ENCODE assay signal across 7 mouse cellular contexts in the genomic region with DNA sequence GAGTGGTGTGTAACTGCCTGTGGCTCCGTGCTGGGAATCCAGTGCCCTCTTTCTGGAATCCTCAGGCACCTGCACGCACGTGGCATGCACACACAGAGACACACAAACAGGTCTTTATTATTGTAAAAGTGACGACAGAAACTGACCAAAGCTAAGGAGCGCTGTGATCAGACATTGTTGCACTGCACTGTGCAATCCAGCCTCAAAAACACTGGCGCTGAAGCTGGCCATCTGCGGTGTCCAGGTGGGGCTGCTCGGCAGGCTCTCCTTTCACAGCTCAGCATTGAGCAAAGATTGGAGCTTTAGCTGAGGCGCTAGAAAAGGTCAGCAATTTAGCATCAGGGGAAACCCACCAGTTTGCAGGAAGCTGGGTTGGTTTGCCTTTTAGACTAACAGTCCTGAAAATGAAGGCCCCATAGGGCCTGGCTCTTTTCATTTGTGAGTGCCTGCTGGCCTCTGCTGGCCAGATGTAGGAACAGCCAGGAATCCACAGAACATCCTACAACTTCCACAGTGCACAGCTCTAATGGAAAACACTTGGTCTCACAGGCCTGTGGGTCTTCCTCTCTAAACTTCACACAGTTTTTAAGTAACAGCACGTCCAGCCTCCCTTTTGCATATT. TPM values are rescaled to one million over a fixed set of nuclear protein-coding genes. Genes with fewer than 3 reads are reported as not detected.
DNase-seq lines count a peak whose midpoint lies in the region; ATAC-seq and TF ChIP-seq lines count a peak whose summit lies in the region.

No protein-coding gene starts in this region.

- ATAC-seq in lung, postnatal 0 days, result peak; percentile 78

- DNase-seq in MN1 (ENCODE audit: low spot score), result peak; percentile 76
- peak; percentile 60 for DNase-seq in brain, embryonic 18.5 days (ENCODE audit: low read depth, low spot score)
- DNase-seq in forebrain, embryonic 10.5 days (ENCODE audit: extremely low spot score, low spot score), result peak; percentile 67
- DNase-seq in heart, postnatal 4 days, result peak; percentile 77
- DNase-seq in layer of hippocampus, adult 11-12 months (ENCODE audit: low spot score), result peak; percentile 77
- DNase-seq in lung, postnatal 0 days (ENCODE audit: low spot score), result peak; percentile 81
- peak; percentile 83 for DNase-seq in retina, postnatal 1 day

- TF ChIP-seq CTCF in lung, postnatal 0 days (IDR thresholded peaks at IDR 0.05), result peak; percentile 91

- no peak overlapping the region for H3K4me3 ChIP-seq in forebrain, embryonic 10.5 days
- no peak overlapping the region for H3K4me3 ChIP-seq in lung, postnatal 0 days (ENCODE audit: low read depth, low read length)

- H3K36me3 ChIP-seq in forebrain, embryonic 10.5 days (replicated peaks), result no peaks in the 10 kb centered on the region
- H3K36me3 ChIP-seq in lung, postnatal 0 days (ENCODE audit: insufficient read depth, low read length), result no peaks in the 10 kb centered on the region

- 0 out of 2 replicates have a peak, but pooled peaks cover 3% of the 10 kb centered on the region for H3K4me1 ChIP-seq in forebrain, embryonic 10.5 days
- no peaks in the 10 kb centered on the region for H3K4me1 ChIP-seq in lung, postnatal 0 days (ENCODE audit: insufficient read depth, low read depth, low read length)

- no peak for TF ChIP-seq EP300 in lung, postnatal 0 days (IDR thresholded peaks at IDR 0.05)

- H3K27ac ChIP-seq in forebrain, embryonic 10.5 days, result peak overlapping the region; percentile 60
- no peak overlapping the region for H3K27ac ChIP-seq in lung, postnatal 0 days (ENCODE audit: low read length)

- no peak overlapping the region for H3K4me2 ChIP-seq in lung, postnatal 0 days (replicated peaks; ENCODE audit: low read depth, low read length)

- WGBS in forebrain, embryonic 10.5 days, result 67% methylated on average over 10 of the region's 10 CpGs
- WGBS in lung, postnatal 0 days, result 66% methylated on average over 10 of the region's 10 CpGs

- H3K9ac ChIP-seq in lung, postnatal 0 days (replicated peaks; ENCODE audit: low read depth), result no peak overlapping the region

- H3K9me3 ChIP-seq in forebrain, embryonic 10.5 days, result no peaks in the 10 kb centered on the region
- no peaks in the 10 kb centered on the region for H3K9me3 ChIP-seq in lung, postnatal 0 days (ENCODE audit: low read length)

- peaks cover 11% of the 10 kb centered on the region for H3K27me3 ChIP-seq in forebrain, embryonic 10.5 days (ENCODE audit: poor library complexity, severe bottlenecking)
- no peaks in the 10 kb centered on the region for H3K27me3 ChIP-seq in lung, postnatal 0 days (replicated peaks; ENCODE audit: insufficient read depth, low read length)

RNA-seq across cellular contexts. Expression of a gene that starts 36.3 kb away (rescaled TPM):
- 0.85 and 1.1 TPM in 2 replicates for polyA plus RNA-seq in forebrain, embryonic 10.5 days (2016; fragmentation: Nextera tagmentation; extraction: Ambion mirVana)
- total RNA-seq in heart, postnatal 4 days (2021), result under 1 TPM; 0.25 to 0.26 TPM
- 0.12 and 0.37 TPM in 2 replicates for polyA plus RNA-seq in lung, postnatal 0 days (2015; fragmentation: Nextera tagmentation; extraction: Ambion mirVana)
